Mouse (Mus musculus) embryonic facial prominence, embryonic 15.5 days (tissue): ENCODE results near the gene Ing3. TPM values are rescaled to one million over a fixed set of nuclear protein-coding genes. Genes with fewer than 3 reads are reported as not detected.
A peak's percentile ranks its signal among the peaks of the same experiment; 100 is the strongest.

Experiments used
- ATAC-seq: fragments of 200-750 bp; cut with Nextera tagmentation; 2 replicates; pipeline ENCODE4 v1.8.0; 2017; ENCODE audit warnings: low read depth, moderate TSS enrichment; ENCODE audit not compliant: insufficient number of reproducible peaks, low FRiP score, low TSS enrichment
- H3K27ac ChIP-seq: fragments of 300-500 bp; sonication (generic); replicated peaks from 2 replicates; pipeline ENCODE4 v1.5.1; 2015; ENCODE audit warnings: mild to moderate bottlenecking, inconsistent platforms
- H3K27me3 ChIP-seq: fragments of 300-500 bp; sonication (generic); 2 replicates; pipeline ENCODE4 v1.6.1; 2015; ENCODE audit warnings: inconsistent platforms
- H3K36me3 ChIP-seq: fragments of 300-500 bp; sonication (generic); 2 replicates; pipeline ENCODE4 v1.6.1; 2015; ENCODE audit warnings: mild to moderate bottlenecking, inconsistent platforms
- H3K4me1 ChIP-seq: fragments of 300-500 bp; sonication (generic); 2 replicates; pipeline ENCODE4 v1.6.1; 2015; ENCODE audit warnings: inconsistent platforms
- H3K4me2 ChIP-seq: fragments of 300-500 bp; sonication (generic); replicated peaks from 2 replicates; pipeline ENCODE4 v1.6.1; 2015; ENCODE audit warnings: mild to moderate bottlenecking, inconsistent platforms
- H3K4me3 ChIP-seq: fragments of 300-500 bp; sonication (generic); replicated peaks from 2 replicates; pipeline ENCODE4 v1.5.1; 2015; ENCODE audit warnings: mild to moderate bottlenecking, inconsistent platforms
- H3K9ac ChIP-seq: fragments of 300-500 bp; sonication (generic); 2 replicates; pipeline ENCODE4 v1.6.1; 2015; ENCODE audit warnings: inconsistent platforms
- H3K9me3 ChIP-seq: fragments of 300-500 bp; sonication (generic); replicated peaks from 2 replicates; pipeline ENCODE4 v1.6.1; 2016; ENCODE audit warnings: inconsistent platforms
- WGBS: fragments of 180-500 bp; shearing (Covaris S2); methylation state at CpG from one replicate; pipeline ENCODE4 v1.1.7; 2015; 5-methylcytosine and 5-hydroxymethylcytosine counted together
- polyA plus RNA-seq: library from polyadenylated mRNA; unstranded; fragments of >200 nt; fragmentation: Nextera tagmentation; extraction: Ambion mirVana; gene quantifications from 2 replicates; pipeline ENCODE4 v1.2.1, GENCODE M21; 2015

Gene Ing3
- polyA plus RNA-seq, 1 experiment from 2014 or later = 55.2 TPM

- H3K36me3 ChIP-seq = no peaks in the 10 kb centered on the region
- no peaks in the 10 kb centered on the region for H3K9me3 ChIP-seq
- H3K4me3 ChIP-seq = no peak overlapping the region
- no peak overlapping the region for H3K27ac ChIP-seq
- H3K4me2 ChIP-seq = no peak overlapping the region
- no peak for ATAC-seq
- H3K4me1 ChIP-seq = 0 out of 2 replicates have a peak, but pooled peaks cover 7% of the 10 kb centered on the region
- no peak overlapping the region for H3K9ac ChIP-seq
- WGBS = 69% methylated on average over 2 of the region's 2 CpGs
- no peaks in the 10 kb centered on the region for H3K27me3 ChIP-seq
Observed at GRCm38 (mm10) chr6:21993070-21993469, 43.7 kb downstream of the Ing3 start.

- ATAC-seq = no peak
- no peak overlapping the region for H3K27ac ChIP-seq
- H3K9ac ChIP-seq = no peak overlapping the region
- peaks cover 22% of the 10 kb centered on the region for H3K4me1 ChIP-seq
- no peaks in the 10 kb centered on the region for H3K27me3 ChIP-seq
- H3K4me2 ChIP-seq = no peak overlapping the region
- 51% methylated on average over 4 of the region's 4 CpGs for WGBS
- no peaks in the 10 kb centered on the region for H3K9me3 ChIP-seq
- no peaks in the 10 kb centered on the region for H3K36me3 ChIP-seq
- H3K4me3 ChIP-seq = no peak overlapping the region
Observed at GRCm38 (mm10) chr6:21998131-21998530, 48.8 kb downstream of the Ing3 start.

GRCm38 (mm10) chr6:21999025-21999424 lies 49.7 kb downstream of the Ing3 start:
- Histone ChIP-seq H3K4me2 (peak overlapping the region; percentile 21), H3K4me3 (no peak overlapping the region), H3K4me1 (peaks cover 28% of the 10 kb centered on the region), H3K9me3 (no peaks in the 10 kb centered on the region), H3K9ac (no peak overlapping the region), H3K27me3 (no peaks in the 10 kb centered on the region), H3K27ac (peak overlapping the region; percentile 51), H3K36me3 (no peaks in the 10 kb centered on the region)
- WGBS = 19% methylated on average over 11 of the region's 11 CpGs
- ATAC-seq = no peak

- 31% methylated on average over 6 of the region's 6 CpGs for WGBS
- Histone ChIP-seq H3K4me1 (peaks cover 28% of the 10 kb centered on the region), H3K27me3 (no peaks in the 10 kb centered on the region), H3K9me3 (no peaks in the 10 kb centered on the region), H3K4me3 (no peak overlapping the region), H3K4me2 (no peak overlapping the region), H3K27ac (no peak overlapping the region), H3K9ac (no peak overlapping the region), H3K36me3 (no peaks in the 10 kb centered on the region)
- ATAC-seq = no peak
Observed at GRCm38 (mm10) chr6:22000086-22000485, 50.7 kb downstream of the Ing3 start.

- H3K4me1 ChIP-seq = peaks cover 28% of the 10 kb centered on the region
- H3K36me3 ChIP-seq = no peaks in the 10 kb centered on the region
- WGBS = 66% methylated on average over 3 of the region's 3 CpGs
- no peak overlapping the region for H3K9ac ChIP-seq
- ATAC-seq = no peak
- H3K9me3 ChIP-seq = no peaks in the 10 kb centered on the region
- no peaks in the 10 kb centered on the region for H3K27me3 ChIP-seq
- no peak overlapping the region for H3K4me2 ChIP-seq
- no peak overlapping the region for H3K27ac ChIP-seq
- H3K4me3 ChIP-seq = no peak overlapping the region
Observed at GRCm38 (mm10) chr6:22000881-22001280, 51.5 kb downstream of the Ing3 start.

GRCm38 (mm10) chr6:22001284-22001916 lies 52.0 kb downstream of the Ing3 start:
- no peak overlapping the region for H3K4me3 ChIP-seq
- H3K4me1 ChIP-seq = peaks cover 28% of the 10 kb centered on the region
- no peaks in the 10 kb centered on the region for H3K36me3 ChIP-seq
- H3K9me3 ChIP-seq = no peaks in the 10 kb centered on the region
- no peak overlapping the region for H3K27ac ChIP-seq
- H3K4me2 ChIP-seq = no peak overlapping the region
- H3K9ac ChIP-seq = no peak overlapping the region
- ATAC-seq = no peak
- WGBS = 79% methylated on average over 5 of the region's 5 CpGs
- H3K27me3 ChIP-seq = no peaks in the 10 kb centered on the region

GRCm38 (mm10) chr6:22002521-22003199 lies 53.3 kb downstream of the Ing3 start:
- Histone ChIP-seq H3K27ac (peak overlapping the region; percentile 72), H3K4me3 (no peak overlapping the region), H3K36me3 (no peaks in the 10 kb centered on the region), H3K4me1 (peaks cover 28% of the 10 kb centered on the region), H3K9ac (no peak overlapping the region), H3K4me2 (peak overlapping the region; percentile 29), H3K9me3 (no peaks in the 10 kb centered on the region), H3K27me3 (no peaks in the 10 kb centered on the region)
- WGBS = 41% methylated on average over 17 of the region's 17 CpGs
- ATAC-seq = no peak

- no peaks in the 10 kb centered on the region for H3K27me3 ChIP-seq
- no peak overlapping the region for H3K9ac ChIP-seq
- no peak overlapping the region for H3K4me3 ChIP-seq
- H3K27ac ChIP-seq = peak overlapping the region; percentile 72
- no peaks in the 10 kb centered on the region for H3K9me3 ChIP-seq
- peak overlapping the region; percentile 29 for H3K4me2 ChIP-seq
- 17% methylated on average over 6 of the region's 6 CpGs for WGBS
- H3K4me1 ChIP-seq = peaks cover 28% of the 10 kb centered on the region
- H3K36me3 ChIP-seq = no peaks in the 10 kb centered on the region
- peak; percentile 80 for ATAC-seq
Observed at GRCm38 (mm10) chr6:22003200-22003587, 53.8 kb downstream of the Ing3 start.

- Histone ChIP-seq H3K36me3 (no peaks in the 10 kb centered on the region), H3K4me1 (peaks cover 20% of the 10 kb centered on the region), H3K4me3 (no peak overlapping the region), H3K27ac (no peak overlapping the region), H3K9ac (no peak overlapping the region), H3K9me3 (no peaks in the 10 kb centered on the region), H3K27me3 (no peaks in the 10 kb centered on the region), H3K4me2 (no peak overlapping the region)
- WGBS = 82% methylated on average over 10 of the region's 10 CpGs
- no peak for ATAC-seq
Observed at GRCm38 (mm10) chr6:22003959-22004543, 54.7 kb downstream of the Ing3 start.

GRCm38 (mm10) chr6:22008346-22008745 lies 59.0 kb downstream of the Ing3 start:
- Histone ChIP-seq H3K4me2 (no peak overlapping the region), H3K9ac (no peak overlapping the region), H3K4me1 (peaks cover 7% of the 10 kb centered on the region), H3K4me3 (no peak overlapping the region), H3K36me3 (no peaks in the 10 kb centered on the region), H3K27ac (no peak overlapping the region), H3K27me3 (no peaks in the 10 kb centered on the region), H3K9me3 (no peaks in the 10 kb centered on the region)
- 91% methylated on average over 7 of the region's 7 CpGs for WGBS
- no peak for ATAC-seq

GRCm38 (mm10) chr6:22010258-22010657 lies 60.9 kb downstream of the Ing3 start:
- H3K27me3 ChIP-seq = no peaks in the 10 kb centered on the region
- no peak for ATAC-seq
- no peaks in the 10 kb centered on the region for H3K36me3 ChIP-seq
- H3K4me1 ChIP-seq = 0 out of 2 replicates have a peak, but pooled peaks cover 4% of the 10 kb centered on the region
- 70% methylated on average over 12 of the region's 12 CpGs for WGBS
- no peak overlapping the region for H3K4me2 ChIP-seq
- no peak overlapping the region for H3K9ac ChIP-seq
- no peaks in the 10 kb centered on the region for H3K9me3 ChIP-seq
- no peak overlapping the region for H3K4me3 ChIP-seq
- H3K27ac ChIP-seq = no peak overlapping the region
